Mouse (Mus musculus) large intestine, adult 2 months (tissue): ENCODE data around the gene 4930442H23Rik. TPM values are rescaled to one million over a fixed set of nuclear protein-coding genes. Genes with fewer than 3 reads are reported as not detected.

Experiments used
- DNase-seq: peaks from one replicate; pipeline ENCODE4 v3.0.0-alpha.2; 2012; ENCODE audit warnings: low read depth, low spot score
- WGBS: fragments of 180-500 bp; shearing (Covaris S2); methylation state at CpG from one replicate; pipeline ENCODE4 v1.1.7; 2018; 5-methylcytosine and 5-hydroxymethylcytosine counted together
- polyA plus RNA-seq: library from polyadenylated mRNA; depleted of rRNA; stranded (reverse); fragments of >200 nt; gene quantifications from 2 replicates; pipeline ENCODE4 v1.2.3, GENCODE M21; 2012; rRNA removed

Gene 4930442H23Rik
- polyA plus RNA-seq, 1 experiment = not detected

- 1% methylated on average over 86 of the region's 86 CpGs for WGBS
- DNase-seq = no peak
Observed at GRCm38 (mm10) chr10:81135831-81136705, 47.6 kb downstream of the 4930442H23Rik start.

- DNase-seq = no peak
- WGBS = 4% methylated on average over 41 of the region's 41 CpGs
Observed at GRCm38 (mm10) chr10:81134966-81135681, 48.5 kb downstream of the 4930442H23Rik start, which contains the start of gene Zbtb7a. Gene Zbtb7a, plus strand, starts transcription at chr10:81135220.

- WGBS = 2% methylated on average over 16 of the region's 16 CpGs
- no peak for DNase-seq
Observed at GRCm38 (mm10) chr10:81134181-81134587, 49.5 kb downstream of the 4930442H23Rik start.

Other genes starting within 250 kb of the 4930442H23Rik start
- gene Gng7, start 168.9 kb downstream of the 4930442H23Rik start, polyA plus RNA-seq = 0.83 and 1.1 TPM in 2 replicates
- gene Diras1, start 158.2 kb downstream of the 4930442H23Rik start, polyA plus RNA-seq = 0.22 and 0.36 TPM in 2 replicates
- 26.3 and 26.5 TPM in 2 replicates for gene Slc39a3, start 146.4 kb downstream of the 4930442H23Rik start, polyA plus RNA-seq
- 143 and 164 TPM in 2 replicates for gene Sgta, start 123.7 kb downstream of the 4930442H23Rik start, polyA plus RNA-seq
- 31.5 and 36.1 TPM in 2 replicates for gene Thop1, start 113.8 kb downstream of the 4930442H23Rik start, polyA plus RNA-seq
- gene Creb3l3, start 85.0 kb downstream of the 4930442H23Rik start, polyA plus RNA-seq = 38.1 and 162 TPM in 2 replicates
- gene Map2k2, start 77.9 kb downstream of the 4930442H23Rik start, polyA plus RNA-seq = 212 and 265 TPM in 2 replicates
- 47.6 and 80.0 TPM in 2 replicates for gene Zbtb7a, start 48.6 kb downstream of the 4930442H23Rik start, polyA plus RNA-seq
- 40.4 and 40.5 TPM in 2 replicates for gene Pias4, start 15.9 kb downstream of the 4930442H23Rik start, polyA plus RNA-seq
- 1,127 and 1,546 TPM in 2 replicates for gene Eef2, start 7.2 kb downstream of the 4930442H23Rik start, polyA plus RNA-seq
- gene Dapk3, start 844 bp downstream of the 4930442H23Rik start, polyA plus RNA-seq = 78.5 and 80.1 TPM in 2 replicates
- not detected in 2 replicates for gene Nmrk2, start 18.2 kb upstream of the 4930442H23Rik start, polyA plus RNA-seq
- 0.70 and 0.76 TPM in 2 replicates for gene Atcay, start 47.0 kb upstream of the 4930442H23Rik start, polyA plus RNA-seq
- gene Zfr2, start 49.3 kb upstream of the 4930442H23Rik start, polyA plus RNA-seq = 5.1 and 8.2 TPM in 2 replicates
- gene Matk, start 69.1 kb upstream of the 4930442H23Rik start, polyA plus RNA-seq = 6.5 and 9.5 TPM in 2 replicates
- 109 and 119 TPM in 2 replicates for gene Mrpl54, start 83.1 kb upstream of the 4930442H23Rik start, polyA plus RNA-seq
- 72.7 and 114 TPM in 2 replicates for gene Apba3, start 83.1 kb upstream of the 4930442H23Rik start, polyA plus RNA-seq
- 140 and 172 TPM in 2 replicates for gene Tjp3, start 107.7 kb upstream of the 4930442H23Rik start, polyA plus RNA-seq
- gene Pip5k1c, start 109.1 kb upstream of the 4930442H23Rik start, polyA plus RNA-seq = 30.6 and 43.4 TPM in 2 replicates
- 25.7 and 28.1 TPM in 2 replicates for gene Cactin, start 137.3 kb upstream of the 4930442H23Rik start, polyA plus RNA-seq
- gene Tbxa2r, start 144.9 kb upstream of the 4930442H23Rik start, polyA plus RNA-seq = 7.0 and 8.0 TPM in 2 replicates
- 0.78 and 0.95 TPM in 2 replicates for gene Gipc3, start 159.4 kb upstream of the 4930442H23Rik start, polyA plus RNA-seq
- gene Hmg20b, start 166.6 kb upstream of the 4930442H23Rik start, polyA plus RNA-seq = 83.6 and 98.6 TPM in 2 replicates
- 12.1 and 13.6 TPM in 2 replicates for gene Mfsd12, start 173.6 kb upstream of the 4930442H23Rik start, polyA plus RNA-seq
- gene 4930404N11Rik, start 182.0 kb upstream of the 4930442H23Rik start, polyA plus RNA-seq = 3.6 and 4.6 TPM in 2 replicates
- gene Fzr1, start 194.7 kb upstream of the 4930442H23Rik start, polyA plus RNA-seq = 81.5 and 85.5 TPM in 2 replicates
- gene Dohh, start 200.6 kb upstream of the 4930442H23Rik start, polyA plus RNA-seq = 48.2 and 60.4 TPM in 2 replicates
- 3.3 and 3.7 TPM in 2 replicates for gene Gm48551, start 200.6 kb upstream of the 4930442H23Rik start, polyA plus RNA-seq
- gene Gm48552, start 205.2 kb upstream of the 4930442H23Rik start, polyA plus RNA-seq = 0.98 and 4.1 TPM in 2 replicates
- gene Smim24, start 209.2 kb upstream of the 4930442H23Rik start, polyA plus RNA-seq = 2,134 and 4,482 TPM in 2 replicates